Mouse (Mus musculus): ENCODE results near the gene Chadl. TPM values are rescaled to one million over a fixed set of nuclear protein-coding genes. Genes with fewer than 3 reads are reported as not detected.
"Not testable (repeated sequence)": the region's sequence is repeated elsewhere in the genome, so short reads cannot be mapped to it uniquely, and the experiment has no call there.

The Chadl gene
- polyA plus RNA-seq (2012; fragmentation: generic; extraction: Trizol): 1.3 TPM

DNA sequence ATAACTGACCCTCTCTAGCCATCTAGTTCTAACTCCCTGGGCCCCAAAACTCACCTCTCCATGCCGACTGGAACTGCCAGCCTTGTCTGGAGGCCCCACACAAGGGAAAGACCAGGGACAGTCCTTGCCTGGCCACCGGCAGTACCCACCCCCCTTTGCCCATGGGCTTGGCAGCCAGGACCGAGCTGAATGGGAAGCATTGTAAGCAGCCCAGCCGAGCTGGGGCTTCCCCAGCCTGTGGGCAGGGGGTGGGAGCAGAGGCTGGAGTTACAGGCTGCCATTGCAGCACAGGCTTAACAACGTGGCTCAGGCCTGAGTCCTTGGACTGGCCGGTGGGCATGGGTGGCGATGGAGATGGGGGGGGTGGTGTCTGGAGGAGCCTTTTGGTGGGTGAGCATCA, at the start of gene Chadl:
TSS of gene Chadl (minus strand) at position 113 of the 400 bp plus-strand sequence.
- Histone ChIP-seq H3ac (ENCODE audit: control insufficient read depth, insufficient read length) (no peak within 1 kb of the TSS), H3K36me3 (ENCODE audit: control insufficient read depth, insufficient read depth) (no peaks in the 10 kb centered on the region), H3K27me3 (ENCODE audit: control insufficient read depth, insufficient read depth, insufficient read length) (peaks cover 22% of the 10 kb centered on the region), H3K4me2 (ENCODE audit: low read depth) (no peak within 1 kb of the TSS), H3K79me2 (ENCODE audit: control insufficient read depth, insufficient read depth) (no peaks in the 10 kb centered on the region), H3K4me3 (no peak within 1 kb of the TSS)
- no peak for TF ChIP-seq SRF (IDR thresholded peaks at IDR 0.05; ENCODE audit: control insufficient read depth, insufficient read length, low read depth)
- no peak for TF ChIP-seq E2F4 (IDR thresholded peaks at IDR 0.05; ENCODE audit: insufficient read depth)
- no peak for TF ChIP-seq TCF12 (IDR thresholded peaks at IDR 0.05; ENCODE audit: insufficient read depth, poor library complexity, severe bottlenecking)
- TF ChIP-seq MAX (IDR thresholded peaks at IDR 0.05; ENCODE audit: low read depth): no peak
- no peak for TF ChIP-seq POLR2A (IDR thresholded peaks at IDR 0.05; ENCODE audit: insufficient read length, low read depth)

DNA sequence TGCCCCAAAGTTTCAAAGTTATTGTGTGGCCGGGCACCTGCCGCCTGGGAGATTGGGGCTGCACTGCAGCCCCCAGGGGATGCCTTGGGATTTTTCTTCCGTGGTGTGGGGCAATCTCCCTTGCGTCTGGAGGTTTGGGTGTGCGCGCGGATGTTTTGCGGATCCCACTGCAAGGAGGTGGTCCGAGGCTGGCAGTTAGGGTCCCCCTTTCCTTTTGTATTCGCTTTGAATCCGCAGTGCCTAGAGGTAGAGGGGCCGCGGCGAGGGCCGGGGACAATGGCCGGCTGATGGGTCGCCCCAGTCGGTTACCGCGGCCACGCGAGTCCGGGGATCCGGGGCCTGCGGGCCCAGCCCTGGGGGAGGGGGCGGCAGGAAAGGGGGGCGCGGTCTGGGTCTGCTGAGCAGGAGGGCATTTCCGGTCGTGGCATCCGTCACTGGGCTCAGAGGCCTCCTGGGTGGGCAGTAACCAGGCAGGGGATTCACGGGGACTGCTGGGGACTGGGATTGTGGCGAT, 48.6 kb upstream of the Chadl start:
- Histone ChIP-seq H3ac (ENCODE audit: control insufficient read depth, insufficient read length) (peak overlapping the region; percentile 22), H3K4me3 (peak overlapping the region; percentile 84), H3K36me3 (ENCODE audit: control insufficient read depth, insufficient read depth) (no peaks in the 10 kb centered on the region), H3K27me3 (ENCODE audit: control insufficient read depth, insufficient read depth, insufficient read length) (no peaks in the 10 kb centered on the region), H3K79me2 (ENCODE audit: control insufficient read depth, insufficient read depth) (peaks cover 19% of the 10 kb centered on the region), H3K4me2 (ENCODE audit: low read depth) (peak overlapping the region; percentile 79)
- TF ChIP-seq POLR2A (IDR thresholded peaks at IDR 0.05; ENCODE audit: insufficient read length, low read depth) (peak; percentile 36), SRF (IDR thresholded peaks at IDR 0.05; ENCODE audit: control insufficient read depth, insufficient read length, low read depth) (no peak)

DNA sequence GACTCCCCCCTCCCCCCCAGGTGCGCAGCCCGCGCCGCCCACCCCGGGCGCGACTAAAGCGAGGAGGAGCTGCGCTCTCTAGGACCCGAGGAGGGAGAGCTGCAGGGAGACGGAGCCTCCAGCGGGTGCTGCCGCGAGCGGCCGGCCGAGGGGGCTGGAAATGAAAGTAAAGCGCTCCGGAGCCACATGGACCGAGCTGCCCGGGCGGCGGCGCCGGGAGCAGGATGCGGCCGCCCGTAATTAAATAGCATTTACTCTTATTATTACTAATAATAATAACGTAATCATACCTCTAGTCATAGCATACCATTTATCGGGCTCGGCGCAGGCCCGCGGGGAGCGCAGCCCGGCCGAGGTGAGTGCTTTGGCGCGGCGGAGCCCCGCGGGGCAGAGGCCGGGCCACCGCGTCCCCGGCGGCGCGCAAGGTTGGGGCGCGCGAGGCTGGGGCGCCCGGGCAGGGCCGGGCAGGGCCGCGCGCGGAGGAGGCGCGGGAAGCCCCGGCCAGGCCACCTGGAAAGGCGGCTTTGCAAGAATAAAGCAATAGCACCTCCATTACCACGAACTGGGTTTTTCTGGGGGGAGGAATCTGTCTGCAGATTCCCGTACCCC, 48.0 kb upstream of the Chadl start, which contains the start of the genes Zc3h7b and Rangap1:
TSS of gene Zc3h7b (plus strand) at position 66 of the 609 bp plus-strand sequence.
TSS of gene Rangap1 (minus strand) at position 539 of the 609 bp plus-strand sequence.
- H3ac ChIP-seq (ENCODE audit: control insufficient read depth, insufficient read length): peak within 1 kb of the TSS; percentile 22
- no peaks in the 10 kb centered on the region for H3K36me3 ChIP-seq (ENCODE audit: control insufficient read depth, insufficient read depth)
- peaks cover 19% of the 10 kb centered on the region for H3K79me2 ChIP-seq (ENCODE audit: control insufficient read depth, insufficient read depth)
- H3K4me2 ChIP-seq (ENCODE audit: low read depth): peak within 1 kb of the TSS; percentile 79
- H3K27me3 ChIP-seq (ENCODE audit: control insufficient read depth, insufficient read depth, insufficient read length): no peaks in the 10 kb centered on the region
- peak within 1 kb of the TSS; percentile 84 for H3K4me3 ChIP-seq
- TF ChIP-seq TCF12 (IDR thresholded peaks at IDR 0.05; ENCODE audit: insufficient read depth, poor library complexity, severe bottlenecking) (no peak), POLR2AphosphoS2 (IDR thresholded peaks at IDR 0.05; ENCODE audit: insufficient read length, low read depth) (peak; percentile 52), REST (IDR thresholded peaks at IDR 0.05; ENCODE audit: insufficient read depth, insufficient read length) (no peak), USF1 (IDR thresholded peaks at IDR 0.05; ENCODE audit: low read depth) (no peak), TCF3 (IDR thresholded peaks at IDR 0.05; ENCODE audit: insufficient read length, low read depth) (no peak), POLR2A (IDR thresholded peaks at IDR 0.05; ENCODE audit: insufficient read length, low read depth) (peak; percentile 59), E2F4 (IDR thresholded peaks at IDR 0.05; ENCODE audit: insufficient read depth) (no peak), MAX (IDR thresholded peaks at IDR 0.05; ENCODE audit: low read depth) (no peak), MYOG (IDR thresholded peaks at IDR 0.05; ENCODE audit: control insufficient read depth in 1 of 3, insufficient read depth in 1 of 3, insufficient read length in 2 of 3, low read depth in 2 of 3) (peak in 1 of 3 experiments; percentile 25), CEBPB (IDR thresholded peaks at IDR 0.05; ENCODE audit: insufficient read depth, poor library complexity, severe bottlenecking) (no peak), MYOD1 (IDR thresholded peaks at IDR 0.05; ENCODE audit: control insufficient read depth in 1 of 3, insufficient read length in 2 of 3, low read depth in 2 of 3) (no peak), SRF (IDR thresholded peaks at IDR 0.05; ENCODE audit: control insufficient read depth, insufficient read length, low read depth) (no peak)

DNA sequence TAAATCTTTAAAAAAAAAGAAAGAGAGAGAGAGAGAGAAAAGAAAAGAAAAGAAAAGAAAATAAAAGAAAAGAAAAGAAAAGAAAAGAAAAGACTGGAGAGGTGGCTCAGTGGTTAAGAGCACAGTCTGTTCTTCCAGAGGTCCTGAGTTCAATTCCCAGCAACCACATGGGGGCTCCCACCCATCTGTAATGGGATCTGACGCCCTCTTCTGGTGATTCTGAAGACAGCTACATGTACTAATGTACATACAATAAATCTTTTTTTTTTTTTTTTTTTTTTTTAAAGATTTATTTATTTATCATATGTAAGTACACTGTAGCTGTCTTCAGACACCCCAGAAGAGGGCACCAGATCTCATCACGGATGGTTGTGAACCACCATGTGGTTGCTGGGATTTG, 45.3 kb upstream of the Chadl start:
- H3K36me3 ChIP-seq (ENCODE audit: control insufficient read depth, insufficient read depth); H3ac ChIP-seq (ENCODE audit: control insufficient read depth, insufficient read length); H3K4me3 ChIP-seq; H3K4me2 ChIP-seq (ENCODE audit: low read depth); H3K27me3 ChIP-seq (ENCODE audit: control insufficient read depth, insufficient read depth, insufficient read length): not testable (repeated sequence)
- H3K79me2 ChIP-seq (ENCODE audit: control insufficient read depth, insufficient read depth): peaks cover 15% of the 10 kb centered on the region

DNA sequence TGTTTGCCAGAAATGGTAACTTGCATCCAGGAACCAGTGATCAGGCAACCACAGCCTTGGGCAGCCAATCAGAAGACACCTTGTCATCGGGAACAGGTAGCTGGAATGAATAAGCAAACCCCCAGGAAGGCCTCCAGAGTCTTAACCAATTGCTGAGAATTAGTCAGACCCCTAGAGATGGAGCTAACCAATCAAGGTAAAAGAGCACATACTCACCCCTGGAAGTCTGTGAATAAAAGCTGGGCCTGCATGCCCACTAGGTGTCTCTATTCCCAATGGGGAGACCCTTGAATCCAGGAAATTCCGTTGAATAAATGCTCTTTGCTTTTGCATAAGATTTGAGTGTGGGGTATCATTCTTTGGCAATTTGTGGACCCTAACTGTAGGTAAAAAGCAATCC, 42.8 kb upstream of the Chadl start:
- Histone ChIP-seq H3K27me3 (ENCODE audit: control insufficient read depth, insufficient read depth, insufficient read length) (no peaks in the 10 kb centered on the region), H3K4me2 (ENCODE audit: low read depth) (no peak overlapping the region), H3K4me3 (no peak overlapping the region), H3ac (ENCODE audit: control insufficient read depth, insufficient read length) (no peak overlapping the region), H3K79me2 (ENCODE audit: control insufficient read depth, insufficient read depth) (no peaks in the 10 kb centered on the region), H3K36me3 (ENCODE audit: control insufficient read depth, insufficient read depth) (no peaks in the 10 kb centered on the region)
- TF ChIP-seq USF1 (IDR thresholded peaks at IDR 0.05; ENCODE audit: low read depth) (no peak), SRF (IDR thresholded peaks at IDR 0.05; ENCODE audit: control insufficient read depth, insufficient read length, low read depth) (no peak), MAX (IDR thresholded peaks at IDR 0.05; ENCODE audit: low read depth) (no peak), E2F4 (IDR thresholded peaks at IDR 0.05; ENCODE audit: insufficient read depth) (no peak), TCF12 (IDR thresholded peaks at IDR 0.05; ENCODE audit: insufficient read depth, poor library complexity, severe bottlenecking) (no peak), CEBPB (IDR thresholded peaks at IDR 0.05; ENCODE audit: insufficient read depth, poor library complexity, severe bottlenecking) (no peak), MYOD1 (IDR thresholded peaks at IDR 0.05; ENCODE audit: control insufficient read depth in 1 of 3, insufficient read length in 2 of 3, low read depth in 2 of 3) (no peak), POLR2AphosphoS2 (IDR thresholded peaks at IDR 0.05; ENCODE audit: insufficient read length, low read depth) (no peak), POLR2A (IDR thresholded peaks at IDR 0.05; ENCODE audit: insufficient read length, low read depth) (no peak), TCF3 (IDR thresholded peaks at IDR 0.05; ENCODE audit: insufficient read length, low read depth) (no peak), MYOG (IDR thresholded peaks at IDR 0.05; ENCODE audit: control insufficient read depth in 1 of 3, insufficient read depth in 1 of 3, insufficient read length in 2 of 3, low read depth in 2 of 3) (no peak), REST (IDR thresholded peaks at IDR 0.05; ENCODE audit: insufficient read depth, insufficient read length) (no peak)
